Mouse (Mus musculus): Measurements from ENCODE around the gene Gtf3a.

DNA sequence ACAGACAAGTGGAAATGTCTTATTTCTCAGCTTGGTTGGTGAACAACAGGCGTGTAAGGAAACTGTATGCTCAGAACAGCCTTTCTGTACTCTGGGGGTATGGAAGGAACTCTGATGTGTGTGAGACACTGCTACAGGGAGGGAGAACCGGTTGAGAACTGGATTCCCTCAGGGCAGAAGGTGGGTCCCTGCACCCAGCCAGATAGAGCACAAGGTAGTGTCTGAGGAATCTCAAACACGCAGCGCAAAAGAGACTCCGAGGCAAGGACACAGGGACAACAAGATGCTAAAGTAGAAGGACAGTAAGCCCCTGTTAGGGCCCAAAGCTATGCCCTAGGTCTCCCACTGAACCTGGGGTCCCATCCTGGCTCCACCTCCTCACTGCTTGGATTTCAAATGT is 21.8 kb upstream of the Gtf3a start:
- TF ChIP-seq POLR2A (IDR thresholded peaks at IDR 0.05; ENCODE audit: low read depth, low read length) (no peak), CTCF (IDR thresholded peaks at IDR 0.05; ENCODE audit: extremely low read depth, insufficient read depth, insufficient read length, insufficient replicate concordance) (no peak)

Measured in spleen, adult 2 months (tissue).